Mouse (Mus musculus) stomach, postnatal 0 days (tissue): ENCODE measurements around the gene Gucy2d.

Source experiments
- CTCF ChIP-seq: IDR thresholded peaks from 2 replicates; pipeline ENCODE4 v1.5.1; 2016; ENCODE audit warnings: antibody characterized with exemption, low read depth, mild to moderate bottlenecking, moderate library complexity
- EP300 ChIP-seq: optimal IDR thresholded peaks from 2 replicates; pipeline ENCODE3; 2016; ENCODE audit warnings: antibody characterized with exemption

- TF ChIP-seq CTCF (no peak), EP300 (no peak)
Measured at GRCm38 (mm10) chr7:98486471-98486917, 46.3 kb downstream of the Gucy2d start.
